Mouse (Mus musculus) cortical plate, adult 2 months (tissue): ENCODE data around the gene Plekhg2.
A peak's percentile ranks its signal among the peaks of the same experiment; 100 is the strongest.

Experiments
- CTCF ChIP-seq: fragments of 200-500 bp; IDR thresholded peaks from 2 replicates; pipeline ENCODE4 v1.5.1; 2011; ENCODE audit warnings: mild to moderate bottlenecking, control low read depth, low read length; ENCODE audit not compliant: insufficient read depth; ENCODE audit errors: extremely low read depth
- POLR2A ChIP-seq: fragments of 200-500 bp; IDR thresholded peaks from 2 replicates; pipeline ENCODE4 v1.6.1; 2011; ENCODE audit warnings: mild to moderate bottlenecking, low read length, control low read depth; ENCODE audit not compliant: insufficient read depth; ENCODE audit errors: extremely low read depth

- TF ChIP-seq CTCF (peak; percentile 68), POLR2A (no peak)
These were observed 27.8 kb downstream of the Plekhg2 start for GRCm38 (mm10) chr7:28344637-28345036.
